Comparison of ENCODE assay signal across 15 mouse cellular contexts in genomic region chr11:22197935-22198334, GRCm38 (mm10).
A peak's percentile ranks its signal among the peaks of the same experiment; 100 is the strongest.
DNase-seq lines count a peak whose midpoint lies in the region; ATAC-seq lines count a peak whose summit lies in the region.
"Had no signal": no experiment of that assay in that cellular context is flagged by ENCODE, and none has a peak within 500 bp of the region (broad histone marks: within the 10 kb centered on the region; RNA-seq: fewer than 3 reads in every experiment).

No protein-coding gene starts in this region.

- no peak overlapping the region for H3K4me2 ChIP-seq in kidney, embryonic 14.5 days (replicated peaks; ENCODE audit: low read depth, low read length)
- H3K4me2 ChIP-seq: lung, embryonic 15.5 days had no signal

- no peak overlapping the region for H3K9ac ChIP-seq in kidney, embryonic 14.5 days (ENCODE audit: low read depth, low read length)
- H3K9ac ChIP-seq: lung, embryonic 15.5 days had no signal

- H3K9me3 ChIP-seq in kidney, embryonic 14.5 days (ENCODE audit: control insufficient read depth, low read length): no peaks in the 10 kb centered on the region
- H3K9me3 ChIP-seq in heart, embryonic 10.5 days: no peaks in the 10 kb centered on the region
- H3K9me3 ChIP-seq: lung, embryonic 15.5 days; midbrain, embryonic 10.5 days had no signal

- 70% methylated on average over 6 of the region's 6 CpGs for WGBS in kidney, embryonic 14.5 days
- 66% methylated on average over 6 of the region's 6 CpGs for WGBS in heart, embryonic 10.5 days

- no peak for ATAC-seq in kidney, embryonic 14.5 days (ENCODE audit: low FRiP score, low TSS enrichment)

- DNase-seq in gastrocnemius, adult 18-20 months (ENCODE audit: low spot score): peak; percentile 69
- no peak for DNase-seq in gastrocnemius, postnatal 4 days (ENCODE audit: low spot score in 2 of 2)
- peak; percentile 22 to 44 for DNase-seq in kidney, postnatal 36 days
- no peak for DNase-seq in heart, embryonic 10.5 days (ENCODE audit: low spot score)
- DNase-seq in skeletal muscle tissue, adult 2 months (ENCODE audit: low read depth, low spot score): peak; percentile 54
- DNase-seq in urinary bladder, adult 18-20 months (ENCODE audit: low spot score in 2 of 2): no peak
- DNase-seq: adrenal gland, postnatal 25 days; cerebellum, postnatal 14 days; gastrocnemius, postnatal 36 days; kidney, postnatal 25 days; right cerebral cortex, adult 18-20 months had no signal

- H3K27me3 ChIP-seq in kidney, embryonic 14.5 days (ENCODE audit: control insufficient read depth, insufficient read depth, low read length): no peaks in the 10 kb centered on the region
- no peaks in the 10 kb centered on the region for H3K27me3 ChIP-seq in heart, embryonic 10.5 days (ENCODE audit: insufficient read depth, poor library complexity, severe bottlenecking)
- H3K27me3 ChIP-seq: lung, embryonic 15.5 days had no signal

- H3K4me3 ChIP-seq in kidney, embryonic 14.5 days (ENCODE audit: low read length): no peak overlapping the region
- no peak overlapping the region for H3K4me3 ChIP-seq in heart, embryonic 10.5 days
- H3K4me3 ChIP-seq: lung, embryonic 15.5 days; midbrain, embryonic 10.5 days; myocyte had no signal

- H3K4me1 ChIP-seq in kidney, embryonic 14.5 days (ENCODE audit: control insufficient read depth, insufficient read depth, low read length): no peaks in the 10 kb centered on the region
- peaks cover 9% of the 10 kb centered on the region; the same call in 1 of the 2 replicates for H3K4me1 ChIP-seq in heart, embryonic 10.5 days

- no peaks in the 10 kb centered on the region for H3K36me3 ChIP-seq in kidney, embryonic 14.5 days (ENCODE audit: control insufficient read depth, insufficient read depth, low read length)
- H3K36me3 ChIP-seq in heart, embryonic 10.5 days: no peaks in the 10 kb centered on the region
- H3K36me3 ChIP-seq: lung, embryonic 15.5 days; midbrain, embryonic 10.5 days had no signal

- no peak overlapping the region for H3K27ac ChIP-seq in kidney, embryonic 14.5 days (ENCODE audit: low read depth, low read length)
- 0 out of 2 replicates have a peak overlapping the region, but pooled peaks have one; percentile 29 for H3K27ac ChIP-seq in heart, embryonic 10.5 days
- H3K27ac ChIP-seq: lung, embryonic 15.5 days; midbrain, embryonic 10.5 days had no signal

Comparison
In these comparisons a context has a peak if more than half of its experiments do, and no peak if none do; other contexts are left out.
1. DNase-seq: peak in gastrocnemius, adult 18-20 months (single experiment), kidney, postnatal 36 days (2 of 2) and skeletal muscle tissue, adult 2 months (single experiment); none in gastrocnemius, postnatal 4 days (0 of 2), heart, embryonic 10.5 days (single experiment) and urinary bladder, adult 18-20 months (0 of 2).